Mouse (Mus musculus): Measurements from ENCODE around the gene Pmpcb.

- TF ChIP-seq CTCF (IDR thresholded peaks at IDR 0.05; ENCODE audit: low read depth) (no peak), EP300 (IDR thresholded peaks at IDR 0.05; ENCODE audit: low read depth) (no peak)
Observed at GRCm38 (mm10) chr5:21718546-21718945, 18.4 kb upstream of the Pmpcb start.
